Mouse (Mus musculus) brain, embryonic 14.5 days (tissue): ENCODE results near the gene Cd47. TPM values are rescaled to one million over a fixed set of nuclear protein-coding genes. Genes with fewer than 3 reads are reported as not detected.

Source experiments
- DNase-seq: peaks from one replicate; pipeline ENCODE4 v3.0.0-alpha.2; 2011; ENCODE audit warnings: low read depth
- CTCF ChIP-seq: fragments of 200-500 bp; IDR thresholded peaks from 2 replicates; pipeline ENCODE4 v1.5.1; 2012; ENCODE audit warnings: inconsistent platforms, mild to moderate bottlenecking, moderate library complexity, borderline replicate concordance; ENCODE audit not compliant: insufficient read depth, insufficient read length; ENCODE audit errors: extremely low read depth
- POLR2A ChIP-seq: fragments of 200-500 bp; IDR thresholded peaks from 2 replicates; pipeline ENCODE4 v1.6.1; 2012; ENCODE audit warnings: mild to moderate bottlenecking, inconsistent platforms, borderline replicate concordance; ENCODE audit not compliant: poor library complexity, insufficient read depth, insufficient read length, severe bottlenecking; ENCODE audit errors: extremely low read depth
- polyA plus RNA-seq: library from polyadenylated mRNA; depleted of rRNA; stranded (reverse); fragments of >200 nt; gene quantifications from 2 replicates; pipeline ENCODE4 v1.2.3, GENCODE M21; 2012

Gene Cd47
- polyA plus RNA-seq, 1 experiment, result 58.5 TPM

GRCm38 (mm10) chr16:49772576-49772975 is 27.8 kb upstream of the Cd47 start:
- TF ChIP-seq POLR2A (no peak), CTCF (no peak)
- DNase-seq, result no peak

GRCm38 (mm10) chr16:49773068-49773467 is 27.3 kb upstream of the Cd47 start:
- no peak for DNase-seq
- TF ChIP-seq POLR2A, result no peak
- TF ChIP-seq CTCF, result no peak

- TF ChIP-seq CTCF (no peak), POLR2A (no peak)
- DNase-seq, result no peak
Observed at GRCm38 (mm10) chr16:49774059-49775001, 26.0 kb upstream of the Cd47 start.

GRCm38 (mm10) chr16:49775002-49775966 is 25.0 kb upstream of the Cd47 start:
- TF ChIP-seq POLR2A (no peak), CTCF (no peak)
- DNase-seq, result no peak

- TF ChIP-seq POLR2A (no peak), CTCF (no peak)
- no peak for DNase-seq
Observed at GRCm38 (mm10) chr16:49776981-49777380, 23.4 kb upstream of the Cd47 start.

- DNase-seq, result no peak
- TF ChIP-seq POLR2A (no peak), CTCF (no peak)
Observed at GRCm38 (mm10) chr16:49781556-49782156, 18.7 kb upstream of the Cd47 start.

GRCm38 (mm10) chr16:49783369-49783768 is 17.0 kb upstream of the Cd47 start:
- TF ChIP-seq CTCF (no peak), POLR2A (no peak)
- no peak for DNase-seq

GRCm38 (mm10) chr16:49786116-49786515 is 14.2 kb upstream of the Cd47 start:
- DNase-seq, result no peak
- TF ChIP-seq CTCF, result no peak
- no peak for TF ChIP-seq POLR2A

- TF ChIP-seq CTCF (no peak), POLR2A (no peak)
- DNase-seq, result no peak
Observed at GRCm38 (mm10) chr16:49787714-49788113, 12.6 kb upstream of the Cd47 start.

GRCm38 (mm10) chr16:49790575-49791465 is 9.5 kb upstream of the Cd47 start:
- DNase-seq, result no peak
- TF ChIP-seq POLR2A (no peak), CTCF (no peak)
